Mouse (Mus musculus) cerebellum, adult 11 months (tissue): Measurements from ENCODE around the gene Adad2.

Experiments
- DNase-seq: peaks from one replicate; pipeline ENCODE4 v3.0.0; 2022

The Adad2 gene

DNA sequence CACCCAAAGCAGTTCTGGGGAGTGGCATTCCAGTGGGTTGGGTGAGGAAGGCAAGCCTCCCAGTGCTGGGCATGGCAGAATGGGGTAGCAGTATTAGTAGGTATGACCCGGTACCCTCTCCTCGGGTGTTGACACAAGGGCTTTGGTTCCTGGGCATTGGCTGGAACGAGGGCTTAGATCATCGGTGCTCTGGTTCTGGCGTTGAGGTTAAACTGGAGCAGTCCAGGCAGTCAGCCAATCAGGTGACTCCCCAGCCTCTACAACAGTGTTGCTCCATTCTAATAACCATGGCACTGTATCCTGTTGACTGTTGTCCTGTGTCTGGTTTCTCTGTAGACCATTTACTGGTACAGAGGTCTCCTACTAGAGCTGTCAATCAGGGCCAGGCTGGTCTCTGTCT lies 5.0 kb downstream of the Adad2 start:
- DNase-seq: no peak

DNA sequence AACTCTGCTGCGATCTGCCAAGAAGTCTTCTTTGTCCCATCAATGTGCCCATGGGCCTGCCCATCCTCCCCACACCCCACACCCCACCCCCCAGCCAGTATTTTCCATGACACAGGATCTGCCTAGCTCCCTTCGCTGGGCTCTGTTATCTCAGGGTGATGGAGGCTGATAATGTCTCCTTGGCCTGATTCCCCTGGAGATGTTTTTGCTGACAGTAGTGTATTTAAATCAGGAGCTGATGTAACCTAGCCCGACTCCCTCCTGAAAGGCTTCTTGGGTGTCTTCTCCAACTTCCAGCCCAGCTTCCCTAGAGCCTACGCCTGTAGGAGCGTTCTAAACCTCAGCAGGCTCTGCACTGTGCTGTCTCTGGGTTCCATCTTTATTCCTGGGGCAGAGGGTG lies 6.3 kb downstream of the Adad2 start:
- no peak for DNase-seq

DNA sequence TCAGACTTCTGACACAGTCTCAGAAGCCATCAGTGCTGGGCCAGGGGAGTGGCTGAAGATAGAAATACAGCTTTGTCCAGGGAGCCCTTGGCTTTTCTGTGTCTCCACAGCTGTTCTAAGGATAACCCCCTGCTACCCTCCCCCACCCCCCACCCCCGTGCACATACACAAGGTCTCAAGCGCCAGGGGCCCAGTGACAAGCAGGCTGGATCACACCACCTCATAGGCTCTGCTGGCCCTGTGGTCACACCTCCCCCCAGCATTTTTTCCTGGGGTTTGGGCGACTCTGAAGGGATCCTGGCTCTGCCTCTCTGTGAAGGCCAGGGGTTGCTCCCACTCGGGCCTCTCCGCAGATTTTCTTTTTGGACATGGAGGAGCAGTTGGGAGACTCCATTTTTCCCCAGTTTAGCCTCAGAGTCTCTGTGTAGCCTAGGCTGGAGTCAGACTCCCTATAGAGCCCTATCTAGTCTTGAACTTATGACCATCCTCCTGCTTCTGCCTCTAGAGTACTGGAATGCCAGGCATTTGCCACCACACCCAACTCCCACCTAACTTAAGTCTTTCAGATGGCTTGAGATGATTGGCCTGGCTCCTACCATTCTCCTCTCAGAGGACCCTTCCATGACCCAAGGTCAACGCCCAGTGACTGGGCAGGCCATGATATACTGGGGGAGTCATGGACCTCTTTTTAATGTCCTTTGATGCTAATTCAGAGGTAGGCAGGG lies 7.7 kb downstream of the Adad2 start:
- DNase-seq: no peak

DNA sequence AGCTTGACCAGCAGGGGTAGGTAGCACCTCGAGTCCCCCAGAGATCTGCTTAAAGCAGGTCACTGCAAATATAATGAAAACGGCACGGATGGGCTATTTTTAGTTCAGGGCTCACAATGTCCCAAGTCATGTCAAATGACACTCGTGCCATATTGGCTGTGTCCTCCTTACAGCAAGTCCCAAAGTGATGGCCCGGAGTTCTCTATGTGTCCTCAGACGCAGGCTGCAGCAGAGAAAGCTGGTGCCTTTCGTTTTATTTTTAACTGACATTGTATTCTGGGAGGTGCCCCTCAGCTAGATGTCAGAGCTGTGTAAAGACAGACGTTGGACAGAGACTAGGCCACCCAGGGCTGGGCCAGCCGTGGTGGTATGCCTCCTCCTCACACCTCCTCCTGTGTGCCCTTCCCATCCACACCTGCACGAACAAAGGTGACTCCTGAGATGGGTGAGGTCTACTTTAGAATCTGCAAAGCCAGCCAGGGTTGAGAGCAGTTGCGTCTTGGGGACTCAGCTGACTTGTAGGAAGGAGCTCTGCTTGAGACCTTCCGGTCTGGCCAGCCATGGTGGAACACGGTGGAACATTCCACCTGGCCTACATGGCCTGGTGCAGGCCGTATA lies 8.4 kb downstream of the Adad2 start:
- DNase-seq: no peak

DNA sequence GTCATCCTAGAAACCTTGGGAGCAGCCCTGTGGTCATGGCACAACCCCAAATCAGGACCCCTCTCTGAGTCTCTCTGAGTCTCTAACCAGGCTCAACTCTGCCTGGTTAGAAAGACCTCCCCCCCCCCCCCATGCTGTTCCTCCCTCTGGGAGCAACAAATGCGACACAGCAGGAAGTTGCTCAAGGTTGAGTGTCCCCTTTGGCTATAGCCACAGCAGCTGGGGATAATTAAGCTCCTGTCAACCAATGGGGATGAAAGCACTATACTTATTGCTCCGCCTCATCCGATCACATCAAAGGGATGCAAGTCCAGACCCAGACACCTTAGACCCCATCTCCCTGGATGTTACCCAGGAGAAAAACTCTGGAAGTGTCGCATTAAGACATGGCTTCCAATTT lies 10.0 kb downstream of the Adad2 start:
- DNase-seq: no peak

DNA sequence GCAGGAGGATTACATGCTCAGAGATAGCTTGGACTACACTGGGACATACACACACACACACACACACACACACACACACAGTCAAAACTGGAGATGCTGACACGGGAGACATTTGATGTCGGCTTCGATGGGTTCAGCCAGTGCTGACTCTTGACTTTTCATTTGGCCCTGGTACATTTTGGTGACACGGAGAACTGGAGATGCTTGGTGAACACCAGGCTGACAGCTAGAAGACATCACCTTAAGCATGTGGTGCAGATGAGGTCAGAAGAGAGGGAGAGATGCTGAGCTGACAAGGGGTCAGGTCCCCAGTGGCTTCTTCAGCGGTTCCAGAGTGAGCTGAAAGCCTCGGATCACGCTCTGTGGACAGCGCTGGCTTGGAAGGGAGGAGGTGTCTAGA lies 10.5 kb downstream of the Adad2 start:
- DNase-seq: no peak

DNA sequence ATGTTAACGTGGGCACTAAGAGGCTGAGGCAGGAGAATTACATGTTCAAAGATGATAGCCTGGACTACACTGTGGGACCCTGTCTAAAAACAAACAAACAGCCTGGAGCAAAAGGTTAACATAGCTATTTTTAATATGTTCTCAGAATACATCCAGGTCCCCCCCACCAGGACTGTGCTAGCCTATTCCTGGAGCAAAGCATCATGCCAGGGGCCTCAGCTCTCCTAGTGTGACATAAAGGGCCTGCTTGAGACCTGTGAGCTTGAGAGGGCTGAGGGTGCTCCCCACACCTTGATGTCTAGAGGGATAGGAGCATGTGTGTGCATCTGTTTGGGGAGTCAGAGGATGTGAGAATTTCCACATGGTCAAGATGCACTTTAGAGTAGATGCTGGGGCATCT lies 11.2 kb downstream of the Adad2 start:
- no peak for DNase-seq

DNA sequence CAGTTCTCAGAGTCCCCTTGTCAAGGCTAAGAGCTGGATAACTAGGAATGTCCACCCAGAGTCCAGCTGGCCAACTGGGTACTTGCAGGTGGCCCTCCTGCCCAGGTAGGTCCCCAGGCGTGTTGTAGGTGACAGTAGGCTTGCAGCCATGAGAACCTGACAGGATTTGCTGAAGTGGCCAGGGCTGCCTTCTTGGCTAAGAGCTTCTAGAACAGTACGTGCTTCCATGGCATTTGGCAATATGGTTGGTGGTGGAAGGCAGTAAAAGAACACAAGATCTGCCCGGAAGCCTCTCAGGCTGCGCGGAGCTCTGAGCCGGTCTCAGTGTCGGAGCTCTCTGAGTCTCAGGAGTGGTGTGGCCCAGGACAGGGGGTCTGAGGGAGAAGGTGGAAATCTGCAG lies 12.4 kb downstream of the Adad2 start:
- DNase-seq: no peak

DNA sequence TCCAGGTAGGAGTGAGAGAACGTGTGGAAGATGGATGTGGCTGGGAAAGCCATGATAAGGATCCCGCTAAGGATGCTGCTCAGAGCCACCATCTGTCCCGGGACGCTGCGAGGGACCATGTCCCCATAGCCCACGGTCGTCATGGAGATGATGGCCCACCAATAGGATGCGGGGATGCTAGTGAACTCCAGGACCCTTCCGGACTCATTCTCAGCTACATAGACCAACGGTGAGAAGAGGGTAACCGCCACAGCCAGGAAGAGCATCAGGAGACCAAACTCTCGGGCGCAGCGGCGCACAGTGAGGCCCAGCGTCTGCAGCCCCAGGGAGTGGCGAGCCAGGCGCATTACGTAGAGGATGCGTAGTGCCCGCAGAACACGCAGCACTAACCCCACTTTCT lies 13.2 kb downstream of the Adad2 start:
- no peak for DNase-seq

DNA sequence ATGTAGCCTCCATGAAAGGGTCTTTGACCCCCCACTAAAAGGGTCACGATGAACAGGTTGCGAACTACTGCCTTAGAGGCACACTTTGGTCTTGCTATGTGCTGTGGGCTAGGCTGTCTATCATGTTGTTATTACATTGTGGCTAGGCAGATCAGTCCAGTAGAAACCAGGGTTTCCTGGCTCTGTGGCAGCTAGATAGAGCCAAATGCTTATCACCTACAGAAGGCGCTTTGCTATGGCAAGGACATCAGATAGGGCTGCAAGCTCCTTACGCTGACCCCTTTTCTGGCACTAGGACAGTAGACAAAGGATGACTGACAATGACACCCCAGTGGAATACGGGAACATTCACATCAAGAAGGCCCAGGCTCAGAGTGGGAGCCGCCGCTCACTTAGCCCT lies 14.7 kb downstream of the Adad2 start:
- no peak for DNase-seq

DNA sequence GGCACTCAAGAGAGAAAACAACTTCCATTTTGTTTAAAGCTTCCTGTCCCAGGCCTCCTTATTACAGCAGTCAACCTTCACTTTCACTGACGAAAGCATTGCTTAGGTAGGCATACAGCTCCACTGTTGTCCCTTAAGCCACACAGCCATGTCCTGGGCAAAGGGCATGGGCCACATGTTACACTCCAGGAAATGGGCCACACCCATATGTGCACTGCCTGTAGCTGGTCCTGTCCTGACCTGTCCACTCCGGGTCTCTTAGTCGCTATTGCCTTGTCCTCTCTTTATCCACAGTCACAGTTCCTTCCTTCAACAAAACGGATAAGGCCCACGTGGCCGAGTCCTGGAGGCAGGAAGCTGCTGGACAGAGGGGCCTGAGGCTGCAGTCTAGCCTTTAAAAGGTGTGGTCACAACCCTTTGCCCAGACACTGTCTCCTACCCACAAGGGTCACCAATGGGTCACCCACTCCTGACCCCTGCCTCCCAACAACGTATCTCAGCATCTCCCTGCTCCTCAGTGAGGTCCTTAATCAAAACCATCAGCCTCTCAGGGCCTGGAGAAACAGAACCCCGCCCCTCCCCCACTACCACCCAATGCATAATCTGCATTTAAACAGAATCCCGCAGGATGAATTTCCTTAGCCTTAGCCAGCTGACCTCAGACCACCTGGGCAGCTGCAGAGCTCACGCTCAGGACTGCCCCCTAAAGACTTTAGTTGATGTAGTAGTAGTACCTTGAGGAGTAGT lies 15.2 kb downstream of the Adad2 start:
- DNase-seq: no peak

DNA sequence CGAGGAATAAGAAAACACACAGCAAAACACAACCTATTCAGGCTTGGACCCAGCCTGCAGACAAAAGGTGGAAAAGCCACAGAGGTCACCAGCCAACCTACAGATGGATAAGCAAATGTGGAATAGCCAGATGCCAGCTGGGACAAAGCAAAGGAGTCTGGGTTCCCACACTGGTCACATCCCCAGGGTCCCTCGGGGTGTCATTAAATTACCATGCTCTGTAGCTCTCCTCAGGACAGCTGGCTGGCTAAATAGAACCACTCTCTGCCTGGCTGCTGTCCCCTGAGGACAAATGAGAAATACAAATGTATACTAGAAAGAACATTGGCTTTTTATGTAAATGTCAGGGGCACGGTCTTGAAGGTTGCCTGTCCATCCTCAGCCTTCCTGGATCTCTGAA lies 18.3 kb downstream of the Adad2 start:
- no peak for DNase-seq

DNA sequence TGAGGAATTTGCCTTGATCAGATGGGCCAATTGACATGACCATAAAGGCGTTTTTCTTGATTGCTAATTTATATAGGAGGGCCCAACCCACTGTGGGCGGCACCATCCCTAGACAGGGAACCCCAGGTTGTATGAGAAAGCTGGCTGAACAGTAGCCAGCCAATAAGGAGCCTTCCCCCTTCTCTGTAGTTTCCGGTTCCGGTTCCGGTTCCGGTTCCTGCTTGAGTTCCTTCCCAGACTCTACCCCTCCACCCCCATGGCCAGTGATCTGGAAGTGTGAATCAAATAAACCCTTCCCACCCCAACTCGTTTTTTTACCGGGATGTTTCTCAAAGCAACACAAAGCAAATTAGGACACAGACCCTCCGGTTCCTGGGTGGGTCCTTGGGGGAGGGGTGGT lies 19.7 kb downstream of the Adad2 start:
- DNase-seq: no peak

DNA sequence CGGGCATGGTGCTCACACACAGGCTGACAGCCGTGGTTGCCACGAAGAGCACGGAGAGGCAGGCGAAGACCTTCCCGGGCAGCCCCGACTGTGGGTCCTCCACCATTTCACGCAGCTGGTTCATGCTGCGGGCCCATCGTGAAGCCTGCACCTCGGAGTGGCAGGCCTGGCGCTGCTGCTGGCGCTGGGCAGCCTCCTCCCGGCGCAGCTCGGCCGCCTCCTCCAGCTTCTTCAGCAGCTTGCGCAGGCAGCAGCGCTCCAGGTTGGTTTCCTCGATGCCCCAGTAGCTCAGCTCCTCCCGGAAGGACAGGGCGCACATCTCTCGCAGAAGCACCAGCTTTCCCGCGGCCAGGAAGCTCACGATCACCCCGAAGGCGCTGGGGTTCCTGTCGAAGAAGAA lies 20.4 kb downstream of the Adad2 start:
- no peak for DNase-seq

DNA sequence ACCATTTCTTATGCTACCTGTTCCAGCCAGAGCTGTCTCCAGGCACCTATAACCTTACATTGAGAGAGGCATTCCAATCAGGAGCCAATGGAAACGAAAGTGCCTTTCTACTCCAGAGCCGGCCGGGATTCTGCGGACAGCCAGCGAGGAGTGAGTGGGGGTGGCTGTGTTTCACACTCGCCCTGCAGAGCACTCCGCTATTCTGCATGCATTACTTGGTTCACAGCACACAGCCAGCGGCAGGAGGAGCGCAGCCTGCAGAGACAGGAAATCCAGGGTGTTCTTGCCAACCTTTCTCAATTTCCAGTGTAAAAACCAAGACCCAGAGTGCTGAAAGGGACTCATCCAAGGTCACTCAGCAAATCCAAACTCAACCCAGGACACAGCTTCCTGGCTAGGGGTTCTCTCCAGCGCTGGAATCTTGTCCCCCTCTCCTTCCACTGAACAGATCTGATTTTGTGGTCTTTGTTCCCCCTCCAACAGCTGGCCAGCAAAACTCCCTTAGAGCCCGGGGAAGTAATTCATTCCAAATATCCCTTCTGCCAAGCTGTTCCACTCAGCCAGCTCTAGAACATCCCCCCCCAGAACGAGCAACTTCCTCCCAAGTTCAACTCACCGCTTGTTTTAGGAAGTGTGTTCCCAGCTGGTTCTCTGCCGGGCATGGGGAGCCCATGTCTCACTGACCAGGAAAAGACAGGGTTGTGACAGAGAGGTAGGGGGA lies 22.2 kb downstream of the Adad2 start:
- DNase-seq: no peak

DNA sequence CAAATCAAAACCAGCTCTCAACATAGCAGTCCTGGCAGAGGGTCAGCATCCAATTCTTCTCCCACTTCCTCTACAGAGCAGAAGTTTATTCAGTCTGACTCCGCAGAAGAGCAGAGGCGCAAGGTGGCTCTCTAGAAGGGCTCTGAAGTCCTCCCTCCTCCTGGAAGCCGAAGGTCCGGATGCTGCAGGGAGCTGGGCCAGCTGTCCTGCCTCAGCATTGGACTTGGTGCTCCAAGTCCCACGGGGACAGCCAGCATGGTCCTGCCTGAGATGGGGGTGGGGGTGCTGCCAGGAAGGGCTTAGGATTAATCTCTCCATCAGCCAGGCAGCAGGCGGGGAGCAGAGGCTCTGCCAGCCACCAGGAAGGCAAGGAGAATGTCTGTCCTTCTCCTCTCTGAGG lies 22.8 kb downstream of the Adad2 start, which contains the start of gene Kcng4:
TSS of gene Kcng4 (minus strand) at position 303 of the 400 bp plus-strand sequence.
- DNase-seq: no peak

DNA sequence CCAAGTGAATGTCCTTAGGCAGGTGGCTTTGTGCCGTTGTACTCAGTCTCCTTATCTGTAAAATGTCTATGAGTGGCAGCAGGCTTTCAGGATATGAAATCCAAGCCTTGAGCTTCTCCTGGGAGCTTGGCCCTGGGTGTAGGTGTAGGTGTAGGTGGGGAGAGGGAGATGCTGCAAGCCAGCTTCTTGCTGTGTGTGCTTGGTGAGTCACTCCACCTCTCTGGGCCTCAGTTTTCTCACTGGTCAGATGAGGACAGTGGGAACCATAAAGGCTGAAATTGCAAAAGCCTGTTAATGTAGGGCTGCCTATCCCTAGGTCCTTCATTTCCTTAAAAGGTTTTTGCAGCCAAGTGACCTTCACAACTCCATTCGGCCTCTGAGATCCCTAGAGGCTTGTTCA lies 23.4 kb downstream of the Adad2 start:
- no peak for DNase-seq

DNA sequence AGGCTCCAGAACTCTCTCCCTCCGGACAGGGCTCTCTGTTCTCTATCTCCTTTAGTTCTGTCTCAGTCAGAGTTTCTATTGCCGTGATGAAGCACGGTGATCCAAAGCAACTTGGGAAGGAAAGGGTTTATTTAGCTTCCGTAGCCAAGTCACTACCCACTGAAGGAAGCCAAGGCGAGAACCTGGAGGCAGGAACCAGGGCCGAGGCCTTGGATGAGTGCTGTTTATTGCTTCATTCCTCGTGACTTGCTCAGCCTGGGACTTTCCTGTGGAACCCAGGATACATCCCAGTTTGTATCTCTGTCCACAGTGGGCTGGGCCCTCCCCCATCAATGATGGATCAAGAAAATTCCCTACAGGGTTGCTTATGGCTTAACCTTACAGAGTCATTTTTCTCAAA lies 24.2 kb downstream of the Adad2 start:
- no peak for DNase-seq

DNA sequence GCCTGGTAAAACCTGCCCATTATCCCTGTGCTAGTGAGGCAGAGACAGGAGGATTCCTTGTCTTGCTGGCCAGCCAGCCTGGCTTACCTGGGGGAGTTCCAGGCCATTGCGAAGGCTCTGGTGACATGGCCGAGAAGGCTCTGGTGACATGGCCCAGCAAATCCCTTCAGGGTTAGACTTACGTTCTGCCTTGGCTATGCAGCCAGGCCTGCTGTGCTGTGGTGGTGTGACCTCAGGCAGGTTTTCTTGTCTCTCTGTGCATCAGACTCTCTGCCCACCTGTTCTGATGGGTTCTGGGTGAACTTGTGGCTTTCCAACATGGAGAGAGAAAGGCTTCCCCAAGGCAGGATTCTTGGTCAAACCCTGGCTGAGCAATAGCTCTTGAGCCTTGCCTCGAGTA lies 24.8 kb downstream of the Adad2 start:
- DNase-seq: no peak

DNA sequence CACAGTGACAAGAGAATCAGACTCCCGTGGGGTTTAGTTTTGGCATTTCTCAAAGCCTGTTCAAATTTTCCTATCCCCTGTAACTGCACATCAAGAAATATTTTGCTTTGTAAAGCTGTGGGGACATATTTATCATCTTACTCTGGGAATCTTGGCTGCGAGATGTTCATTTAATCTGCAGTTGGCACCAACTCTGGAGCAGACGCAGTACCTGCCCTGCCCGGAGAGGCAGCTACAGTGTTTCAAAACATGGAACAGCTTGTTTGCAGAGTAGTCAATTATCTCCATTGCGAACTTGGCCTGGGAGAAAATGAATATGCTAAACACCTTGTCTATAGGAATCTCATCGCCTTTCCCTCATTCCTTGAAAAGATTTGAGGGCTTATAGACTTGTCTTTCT lies 25.7 kb downstream of the Adad2 start:
- DNase-seq: no peak

DNA sequence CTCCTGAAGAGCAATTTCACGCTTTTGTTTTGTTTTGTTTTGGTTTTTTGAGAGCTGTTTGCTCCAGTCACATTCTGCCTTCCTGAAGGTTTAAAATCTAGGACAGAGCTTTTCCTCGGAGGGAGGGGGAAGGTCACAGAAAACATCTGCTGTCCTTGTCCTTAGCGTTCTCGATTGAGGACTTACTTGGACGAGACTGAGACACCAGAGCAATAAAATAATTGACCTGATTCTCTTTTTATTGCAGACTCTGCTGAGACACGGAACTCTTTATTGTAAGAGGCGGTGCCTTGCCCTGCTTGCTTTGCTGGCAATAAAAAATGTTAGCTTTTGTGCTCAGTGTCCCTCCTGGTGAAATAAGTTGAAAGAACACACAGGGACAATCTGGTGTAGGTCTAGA lies 27.3 kb downstream of the Adad2 start:
- DNase-seq: no peak

DNA sequence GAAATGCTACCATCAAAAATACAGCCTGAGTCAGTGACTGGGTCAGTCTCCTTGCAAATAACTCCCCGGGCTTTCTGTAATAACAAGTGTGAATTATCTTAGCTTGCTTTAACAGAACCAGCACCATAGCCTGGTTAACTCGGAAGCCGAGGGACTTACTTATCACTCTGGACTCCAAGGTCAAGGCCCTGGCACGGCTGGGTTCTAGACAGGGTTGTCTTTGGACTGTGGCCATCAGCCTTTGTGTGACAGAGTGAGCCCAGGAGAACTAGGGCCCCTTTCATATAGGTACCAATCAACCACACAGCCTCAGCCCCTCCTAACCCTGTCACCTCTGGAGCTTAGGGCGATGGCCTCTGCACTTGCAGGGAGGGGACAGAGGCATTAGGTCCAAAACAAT lies 28.5 kb downstream of the Adad2 start:
- DNase-seq: no peak

DNA sequence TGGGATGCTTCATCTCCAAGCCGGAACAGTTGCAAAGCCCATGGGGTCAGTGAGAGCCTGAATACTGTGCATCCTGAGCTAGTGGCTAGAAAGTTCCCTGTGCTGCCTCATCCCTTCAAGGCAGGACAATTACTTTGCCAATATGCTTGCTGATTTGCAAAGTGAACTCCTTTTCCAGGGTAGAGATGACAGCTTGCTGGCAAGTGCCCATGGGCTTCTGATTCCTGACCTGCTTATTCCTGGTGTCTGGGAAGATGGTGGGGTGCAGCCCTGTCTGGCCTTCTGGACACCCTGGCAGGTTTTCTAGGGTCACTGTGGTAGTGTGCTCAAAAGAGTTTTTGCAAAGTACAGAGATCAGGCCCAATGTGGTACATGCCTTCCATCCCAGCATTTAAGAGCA lies 30.4 kb downstream of the Adad2 start:
- no peak for DNase-seq
